Mouse (Mus musculus): ENCODE results near the gene Calhm1. TPM values are rescaled to one million over a fixed set of nuclear protein-coding genes. Genes with fewer than 3 reads are reported as not detected.
A peak's percentile ranks its signal among the peaks of the same experiment; 100 is the strongest.

The Calhm1 gene
- not detected in 2 replicates for polyA plus RNA-seq (2016; fragmentation: Nextera tagmentation; extraction: Ambion mirVana)

DNA sequence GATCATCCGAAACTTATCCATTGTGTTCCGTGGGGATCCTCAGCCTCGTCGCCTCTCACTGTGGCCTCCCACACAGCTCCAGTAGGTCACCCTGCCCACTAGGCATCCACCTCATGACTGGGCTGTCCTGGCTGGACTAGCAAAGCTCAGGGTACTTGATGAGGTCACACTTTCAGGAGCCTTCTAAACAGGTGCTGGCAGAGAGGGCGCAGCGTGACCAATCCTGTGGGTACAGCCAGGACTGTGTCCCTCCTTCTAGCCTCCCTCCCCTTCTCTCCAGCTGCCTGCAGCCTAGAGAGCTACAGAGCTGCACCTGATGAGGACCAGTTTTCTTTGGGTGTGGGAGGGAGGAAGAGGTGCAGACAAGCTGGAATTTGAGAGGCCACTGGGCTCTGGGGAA, at the start of gene Calhm1:
Gene Calhm1 (minus strand): TSS at position 101 of the 400 bp plus-strand sequence.
- H3K4me2 ChIP-seq = no peak within 1 kb of the TSS
- 89% methylated on average over 6 of the region's 6 CpGs for WGBS
- H3K9ac ChIP-seq (replicated peaks) = no peak within 1 kb of the TSS
- H3K4me1 ChIP-seq (replicated peaks) = peaks cover 6% of the 10 kb centered on the region
- no peak for ATAC-seq (ENCODE audit: insufficient number of reproducible peaks, insufficient read depth, low FRiP score, low TSS enrichment, low read depth)
- no peak within 1 kb of the TSS for H3K4me3 ChIP-seq (replicated peaks)
- peaks cover 14% of the 10 kb centered on the region; the same call in 1 of the 2 replicates for H3K27me3 ChIP-seq
- H3K36me3 ChIP-seq = no peaks in the 10 kb centered on the region
- no peak within 1 kb of the TSS for H3K27ac ChIP-seq
- no peaks in the 10 kb centered on the region for H3K9me3 ChIP-seq

DNA sequence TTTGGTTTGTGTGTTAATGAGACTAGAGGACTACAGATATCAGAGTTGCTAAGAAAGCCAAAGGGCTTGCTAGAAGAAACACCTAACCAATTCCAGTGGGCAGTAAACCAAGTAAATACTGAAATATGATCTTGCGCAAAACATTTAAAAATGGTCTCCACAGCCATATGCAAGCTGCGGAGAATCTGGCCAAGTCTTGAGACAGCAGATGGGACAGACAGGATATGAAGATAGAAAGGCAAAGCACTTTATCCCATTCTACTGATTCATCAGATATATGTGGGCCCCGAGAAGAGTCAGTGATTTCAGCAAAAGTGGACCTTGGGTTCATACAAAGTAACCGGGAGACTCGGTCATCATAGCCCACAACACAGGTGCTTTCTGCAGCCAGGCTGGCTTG, 48.1 kb upstream of the Calhm1 start:
- Histone ChIP-seq H3K27me3 (no peaks in the 10 kb centered on the region), H3K4me1 (replicated peaks) (peaks cover 7% of the 10 kb centered on the region), H3K36me3 (no peaks in the 10 kb centered on the region), H3K9ac (replicated peaks) (no peak overlapping the region), H3K27ac (no peak overlapping the region), H3K9me3 (no peaks in the 10 kb centered on the region), H3K4me2 (no peak overlapping the region), H3K4me3 (replicated peaks) (no peak overlapping the region)
- WGBS = 92% methylated on average over 5 of the region's 5 CpGs
- ATAC-seq (ENCODE audit: insufficient number of reproducible peaks, insufficient read depth, low FRiP score, low TSS enrichment, low read depth) = no peak

DNA sequence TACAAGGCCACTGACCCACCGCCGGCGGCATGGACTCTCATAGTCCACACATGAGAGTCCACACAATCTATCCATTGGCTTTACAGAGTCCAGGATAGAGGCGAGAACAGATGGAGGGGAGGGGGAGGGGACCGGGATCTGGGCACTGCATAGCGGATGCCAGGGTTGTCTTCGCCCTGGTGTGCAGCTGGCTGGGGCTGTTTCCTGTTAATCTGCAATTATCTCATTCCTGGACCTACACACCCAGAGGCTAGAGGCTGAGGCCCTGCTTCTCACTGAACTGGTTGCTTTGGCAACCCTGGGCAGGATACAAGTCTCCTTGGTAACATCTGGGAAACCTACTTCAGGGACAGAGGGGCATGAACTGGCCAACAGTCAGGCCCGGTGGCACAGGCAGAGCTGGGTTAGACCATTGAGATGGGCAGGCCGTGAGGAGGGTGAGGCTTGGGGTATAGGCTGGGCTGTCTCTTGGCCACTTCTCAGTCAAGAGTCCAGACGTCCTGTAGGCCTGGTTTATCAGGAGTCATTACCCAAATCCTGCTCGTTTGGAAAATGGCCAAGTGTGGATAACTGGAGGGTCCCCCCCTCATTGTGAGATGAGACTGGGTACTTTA, 44.6 kb upstream of the Calhm1 start:
- Histone ChIP-seq H3K4me3 (replicated peaks) (no peak overlapping the region), H3K9ac (replicated peaks) (no peak overlapping the region), H3K36me3 (no peaks in the 10 kb centered on the region), H3K9me3 (no peaks in the 10 kb centered on the region), H3K27ac (no peak overlapping the region), H3K27me3 (peaks cover 4% of the 10 kb centered on the region; the same call in 1 of the 2 replicates), H3K4me1 (replicated peaks) (peaks cover 15% of the 10 kb centered on the region), H3K4me2 (no peak overlapping the region)
- ATAC-seq (ENCODE audit: insufficient number of reproducible peaks, insufficient read depth, low FRiP score, low TSS enrichment, low read depth) = no peak
- WGBS = 62% methylated on average over 11 of the region's 11 CpGs

DNA sequence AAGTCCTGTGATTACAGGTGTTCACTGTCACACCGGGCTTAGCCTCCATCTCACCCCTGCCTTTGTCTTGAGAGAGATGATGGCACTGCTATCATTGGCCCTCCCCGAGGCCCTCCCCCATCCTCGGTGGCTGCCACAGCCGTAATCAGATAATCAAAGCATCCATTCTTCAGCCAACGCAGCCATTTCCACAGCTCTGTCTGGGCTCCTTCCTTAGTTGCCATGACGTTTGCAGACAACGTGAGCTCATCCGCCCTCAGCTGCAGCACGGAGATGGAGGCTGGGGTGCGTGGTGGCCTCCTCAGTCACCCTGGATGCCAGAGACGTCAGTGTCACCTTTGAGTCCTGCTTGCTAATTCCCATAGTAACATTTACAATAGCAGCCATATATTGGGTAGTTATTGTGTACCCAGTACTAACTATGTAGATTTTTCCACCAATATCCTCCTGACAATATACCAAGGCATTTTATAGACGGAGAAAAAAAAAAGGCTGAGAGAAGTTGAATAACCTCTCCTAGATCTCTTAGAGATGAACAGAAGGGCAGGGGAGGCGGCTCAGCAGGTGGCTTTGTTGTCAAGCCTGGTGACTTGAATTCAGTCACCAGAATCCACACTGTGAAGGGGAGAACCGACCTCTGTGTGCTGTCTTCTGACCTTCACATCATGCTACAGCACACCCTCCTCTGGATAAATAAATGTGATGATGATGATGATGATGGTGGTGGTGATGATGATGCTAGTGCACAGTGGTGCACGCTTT, 42.6 kb upstream of the Calhm1 start:
- Histone ChIP-seq H3K9ac (replicated peaks) (no peak overlapping the region), H3K36me3 (no peaks in the 10 kb centered on the region), H3K4me3 (replicated peaks) (no peak overlapping the region), H3K9me3 (peaks cover 6% of the 10 kb centered on the region), H3K4me1 (replicated peaks) (peaks cover 17% of the 10 kb centered on the region), H3K27ac (no peak overlapping the region), H3K4me2 (no peak overlapping the region), H3K27me3 (peaks cover 10% of the 10 kb centered on the region)
- ATAC-seq (ENCODE audit: insufficient number of reproducible peaks, insufficient read depth, low FRiP score, low TSS enrichment, low read depth) = no peak
- 62% methylated on average over 15 of the region's 15 CpGs for WGBS

DNA sequence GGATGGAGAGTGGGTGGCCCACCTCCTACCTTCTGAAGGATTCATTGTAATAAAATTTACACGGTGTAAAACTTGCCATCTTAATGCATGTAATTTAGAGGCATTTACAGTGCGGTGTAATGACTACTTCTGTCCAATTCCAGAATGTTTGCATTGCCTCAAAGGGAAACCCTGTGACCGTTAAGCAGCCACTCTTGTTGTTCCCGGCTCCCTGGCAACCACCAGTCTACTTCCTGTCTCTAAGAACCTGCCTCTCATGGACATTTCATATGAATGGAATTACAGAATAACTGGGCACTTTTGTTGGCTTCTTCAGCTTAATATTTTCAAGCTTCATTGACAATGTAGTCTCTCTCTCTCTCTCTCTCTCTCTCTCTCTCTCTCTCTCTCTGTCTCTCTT, 40.7 kb upstream of the Calhm1 start:
- Histone ChIP-seq H3K4me3 (replicated peaks) (no peak overlapping the region), H3K9me3 (peaks cover 10% of the 10 kb centered on the region), H3K9ac (replicated peaks) (no peak overlapping the region), H3K36me3 (no peaks in the 10 kb centered on the region), H3K27ac (no peak overlapping the region), H3K4me1 (replicated peaks) (peaks cover 20% of the 10 kb centered on the region), H3K4me2 (no peak overlapping the region), H3K27me3 (peaks cover 28% of the 10 kb centered on the region)
- WGBS = 53% methylated on average over 4 of the region's 4 CpGs
- ATAC-seq (ENCODE audit: insufficient number of reproducible peaks, insufficient read depth, low FRiP score, low TSS enrichment, low read depth) = no peak

DNA sequence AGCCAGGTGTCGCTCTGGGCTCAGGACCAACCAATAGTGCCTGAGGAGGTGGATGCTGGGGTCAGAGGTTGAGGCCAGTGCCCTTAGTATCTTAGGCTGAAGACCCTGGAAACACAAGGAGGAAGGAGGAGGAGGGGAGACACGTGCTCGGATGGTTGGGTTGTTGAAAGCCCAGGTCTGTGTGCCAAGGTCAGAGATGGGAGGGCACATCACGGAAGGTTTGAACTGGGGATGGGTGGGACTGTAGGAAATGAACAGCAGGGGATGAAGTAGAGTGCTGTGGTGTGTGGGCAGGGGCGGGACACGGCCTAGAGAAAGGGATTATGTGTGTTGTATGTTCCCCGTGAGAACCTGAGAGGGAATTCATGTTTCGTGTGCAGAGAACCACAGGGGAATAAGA, 40.2 kb upstream of the Calhm1 start:
- H3K4me3 ChIP-seq (replicated peaks) = no peak overlapping the region
- no peak overlapping the region for H3K27ac ChIP-seq
- H3K4me1 ChIP-seq (replicated peaks) = peaks cover 25% of the 10 kb centered on the region
- no peaks in the 10 kb centered on the region for H3K36me3 ChIP-seq
- ATAC-seq (ENCODE audit: insufficient number of reproducible peaks, insufficient read depth, low FRiP score, low TSS enrichment, low read depth) = no peak
- H3K4me2 ChIP-seq = no peak overlapping the region
- 55% methylated on average over 8 of the region's 8 CpGs for whole genome bisulfite sequencing
- peaks cover 33% of the 10 kb centered on the region for H3K27me3 ChIP-seq
- H3K9me3 ChIP-seq = peaks cover 10% of the 10 kb centered on the region
- H3K9ac ChIP-seq (replicated peaks) = no peak overlapping the region

DNA sequence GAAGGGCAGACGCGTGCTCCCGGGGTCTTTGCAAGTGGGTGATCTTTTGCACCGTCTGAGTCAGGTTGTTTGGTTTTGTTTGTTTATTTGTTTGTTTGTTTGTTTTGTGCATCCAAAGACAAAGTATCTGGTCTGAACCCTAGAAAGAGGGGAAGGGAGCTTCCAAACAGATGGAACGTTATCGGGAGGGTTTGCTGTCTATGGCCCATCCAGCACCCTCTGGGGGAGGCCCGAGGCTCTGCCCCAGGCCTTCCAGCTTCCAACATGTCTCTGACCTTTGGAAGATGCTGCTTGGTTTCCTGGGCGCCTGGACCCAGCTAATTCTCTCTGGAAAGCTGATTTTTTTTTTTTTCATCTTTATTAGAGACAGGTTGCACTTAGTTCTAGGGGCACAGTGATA, 36.0 kb upstream of the Calhm1 start:
- peak overlapping the region; percentile 99 for H3K4me2 ChIP-seq
- no peak overlapping the region for H3K9ac ChIP-seq (replicated peaks)
- peaks cover 10% of the 10 kb centered on the region for H3K9me3 ChIP-seq
- 16% methylated on average over 8 of the region's 8 CpGs for WGBS
- H3K27ac ChIP-seq = no peak overlapping the region
- H3K4me1 ChIP-seq (replicated peaks) = peaks cover 24% of the 10 kb centered on the region
- no peak for ATAC-seq (ENCODE audit: insufficient number of reproducible peaks, insufficient read depth, low FRiP score, low TSS enrichment, low read depth)
- H3K36me3 ChIP-seq = no peaks in the 10 kb centered on the region
- H3K4me3 ChIP-seq (replicated peaks) = peak overlapping the region; percentile 75
- H3K27me3 ChIP-seq = peaks cover 45% of the 10 kb centered on the region

DNA sequence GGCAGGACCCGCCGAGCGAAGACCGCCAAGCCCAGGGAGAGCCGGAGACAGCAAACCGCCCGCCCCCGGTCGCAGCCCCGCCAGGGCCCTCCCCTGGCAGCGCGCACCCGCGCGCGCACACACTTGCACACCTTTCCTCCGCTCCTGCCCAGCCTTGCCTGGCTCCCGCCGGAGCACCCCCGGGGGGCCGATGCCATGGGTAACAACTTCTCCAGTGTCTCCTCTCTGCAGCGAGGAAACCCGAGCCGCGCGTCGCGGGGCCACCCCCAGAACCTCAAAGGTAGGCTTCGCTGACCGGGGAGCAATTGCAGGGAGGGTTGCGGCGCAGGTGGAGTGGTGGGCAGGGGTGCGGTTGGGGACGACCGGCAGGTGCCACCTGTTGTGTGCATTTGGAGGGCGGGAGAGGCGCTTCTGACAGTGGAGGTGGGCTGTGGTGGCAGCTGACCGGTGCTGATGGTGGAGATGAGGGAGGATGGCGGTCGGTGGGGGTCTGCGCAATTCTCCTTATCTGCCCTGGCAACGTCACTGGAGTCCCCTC, 35.3 kb upstream of the Calhm1 start:
- no peak for ATAC-seq (ENCODE audit: insufficient number of reproducible peaks, insufficient read depth, low FRiP score, low TSS enrichment, low read depth)
- peaks cover 23% of the 10 kb centered on the region for H3K4me1 ChIP-seq (replicated peaks)
- H3K27ac ChIP-seq = no peak overlapping the region
- peak overlapping the region; percentile 75 for H3K4me3 ChIP-seq (replicated peaks)
- 1% methylated on average over 27 of the region's 42 CpGs for WGBS
- H3K27me3 ChIP-seq = peaks cover 45% of the 10 kb centered on the region
- peak overlapping the region; percentile 76 for H3K9ac ChIP-seq (replicated peaks)
- H3K9me3 ChIP-seq = peaks cover 10% of the 10 kb centered on the region
- no peaks in the 10 kb centered on the region for H3K36me3 ChIP-seq
- peak overlapping the region; percentile 99 for H3K4me2 ChIP-seq

DNA sequence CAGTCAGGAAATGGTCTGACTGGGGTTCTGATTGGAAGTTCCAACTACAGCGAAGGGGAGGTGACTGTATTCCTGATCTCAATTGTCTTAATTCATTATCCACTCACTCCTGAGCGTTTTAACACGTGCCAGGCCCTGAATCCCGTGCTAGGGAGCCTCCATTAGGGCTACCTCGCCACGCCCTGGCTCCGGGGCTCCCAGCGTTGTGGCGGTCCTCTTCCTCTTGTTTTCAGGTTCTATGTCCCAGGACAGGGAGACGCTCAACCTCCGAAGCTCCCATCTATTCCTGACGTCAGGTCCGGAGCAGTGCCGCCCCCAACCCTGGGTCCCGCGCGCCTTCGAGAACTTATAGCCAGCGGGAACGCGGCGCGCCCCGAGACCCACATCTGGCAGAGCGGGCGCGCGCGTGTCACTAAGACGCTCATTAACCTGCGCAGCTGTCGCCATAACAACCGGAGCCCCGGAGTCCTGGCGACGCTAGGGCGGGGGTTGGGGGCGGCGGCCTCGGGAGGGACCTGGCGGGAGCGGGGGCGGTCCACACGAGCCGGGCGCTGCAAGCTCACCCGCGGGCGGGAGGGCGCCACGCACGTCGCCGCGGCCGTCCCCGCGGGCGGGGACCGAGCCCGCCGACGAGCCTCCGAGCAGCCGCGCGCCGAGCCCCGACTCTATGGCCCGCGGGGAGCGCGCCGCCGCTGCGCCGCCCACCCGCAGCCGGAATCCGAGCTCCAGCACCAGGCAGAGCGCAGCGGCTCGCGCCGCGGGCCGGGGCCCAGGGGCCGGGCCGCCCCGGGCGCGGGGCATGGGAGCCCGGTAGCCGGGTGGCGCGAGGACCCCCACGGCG, 34.6 kb upstream of the Calhm1 start, which contains the start of gene Neurl1a:
Gene Neurl1a (plus strand): TSS at position 390 of the 841 bp plus-strand sequence.
- peak; percentile 49 for ATAC-seq (ENCODE audit: insufficient number of reproducible peaks, insufficient read depth, low FRiP score, low TSS enrichment, low read depth)
- H3K9ac ChIP-seq (replicated peaks) = peak within 1 kb of the TSS; percentile 76
- WGBS = under 1% methylated on average over 45 of the region's 98 CpGs

DNA sequence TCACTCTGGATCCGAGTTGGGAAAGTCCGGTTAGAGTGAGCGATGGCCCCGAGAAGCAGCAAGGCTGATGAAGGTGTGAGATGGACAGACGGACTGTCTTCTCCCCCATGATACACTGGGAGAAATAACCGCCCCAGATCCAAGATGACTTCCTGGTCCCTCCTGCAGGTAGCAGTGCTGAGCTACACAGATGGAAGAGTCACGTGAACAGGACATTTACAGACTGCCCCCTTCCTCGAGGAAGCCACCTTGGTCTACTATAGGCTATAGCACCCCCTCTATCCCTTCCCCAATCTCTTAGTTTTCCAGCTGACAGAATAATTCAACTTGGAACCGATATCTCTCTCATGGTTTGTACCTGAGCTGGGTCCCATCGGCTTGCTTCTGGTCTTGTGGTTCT, 33.9 kb upstream of the Calhm1 start:
- H3K9me3 ChIP-seq = peaks cover 10% of the 10 kb centered on the region
- H3K9ac ChIP-seq (replicated peaks) = no peak overlapping the region
- no peaks in the 10 kb centered on the region for H3K36me3 ChIP-seq
- H3K27ac ChIP-seq = no peak overlapping the region
- H3K4me3 ChIP-seq (replicated peaks) = peak overlapping the region; percentile 75
- peak overlapping the region; percentile 99 for H3K4me2 ChIP-seq
- WGBS = 19% methylated on average over 10 of the region's 10 CpGs
- H3K27me3 ChIP-seq = peaks cover 47% of the 10 kb centered on the region
- peaks cover 14% of the 10 kb centered on the region for H3K4me1 ChIP-seq (replicated peaks)
- ATAC-seq (ENCODE audit: insufficient number of reproducible peaks, insufficient read depth, low FRiP score, low TSS enrichment, low read depth) = no peak

More for the DNA sequence above, 34.6 kb upstream of the Calhm1 start, which contains the start of gene Neurl1a:
- Histone ChIP-seq H3K4me3 (replicated peaks) (peak within 1 kb of the TSS; percentile 75), H3K9me3 (peaks cover 10% of the 10 kb centered on the region), H3K4me1 (replicated peaks) (peaks cover 16% of the 10 kb centered on the region), H3K4me2 (peak within 1 kb of the TSS; percentile 99), H3K27me3 (peaks cover 43% of the 10 kb centered on the region), H3K36me3 (no peaks in the 10 kb centered on the region), H3K27ac (peak within 1 kb of the TSS; percentile 8; the same call in 1 of the 2 replicates)
